Mouse (Mus musculus): ENCODE measurements around the gene Rsad1.

The Rsad1 gene

DNA sequence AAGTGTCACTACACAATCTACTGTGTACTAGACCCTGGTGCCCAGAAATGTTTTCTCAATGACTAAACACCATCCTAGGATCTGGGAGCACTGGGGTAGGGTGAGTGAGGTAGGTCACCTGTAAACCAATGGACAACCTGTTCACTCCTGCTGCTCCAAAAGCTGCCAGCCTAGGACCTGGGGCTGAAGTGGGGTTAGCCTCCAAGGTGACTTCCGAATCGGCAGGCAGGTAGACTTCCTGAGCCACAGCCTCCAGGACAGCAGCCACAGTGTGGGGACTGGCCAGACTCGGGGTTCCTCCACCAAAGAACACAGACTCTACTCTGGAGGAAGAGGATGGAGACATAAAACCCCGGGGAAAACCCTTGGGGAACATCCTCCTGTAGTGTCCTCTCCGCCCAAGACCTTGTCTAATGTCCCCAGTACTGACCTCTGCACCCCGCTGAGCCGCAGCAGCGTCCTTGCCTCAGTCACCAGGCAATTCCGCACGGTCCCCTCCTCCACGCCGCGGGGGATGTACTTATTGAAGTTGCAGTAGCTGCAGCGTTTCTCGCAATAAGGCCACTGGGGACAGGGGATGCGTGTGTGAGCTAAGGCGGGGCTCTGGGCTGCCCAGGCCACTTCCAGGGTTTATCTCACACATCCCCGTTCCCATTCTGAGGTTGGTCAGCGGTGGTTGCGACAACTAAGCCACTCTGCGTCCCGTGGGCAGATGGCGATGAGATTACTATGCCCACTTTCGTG, 842 bp downstream of the Rsad1 start:
- in situ Hi-C loops (cut with MboI, MseI) = no loop called here

DNA sequence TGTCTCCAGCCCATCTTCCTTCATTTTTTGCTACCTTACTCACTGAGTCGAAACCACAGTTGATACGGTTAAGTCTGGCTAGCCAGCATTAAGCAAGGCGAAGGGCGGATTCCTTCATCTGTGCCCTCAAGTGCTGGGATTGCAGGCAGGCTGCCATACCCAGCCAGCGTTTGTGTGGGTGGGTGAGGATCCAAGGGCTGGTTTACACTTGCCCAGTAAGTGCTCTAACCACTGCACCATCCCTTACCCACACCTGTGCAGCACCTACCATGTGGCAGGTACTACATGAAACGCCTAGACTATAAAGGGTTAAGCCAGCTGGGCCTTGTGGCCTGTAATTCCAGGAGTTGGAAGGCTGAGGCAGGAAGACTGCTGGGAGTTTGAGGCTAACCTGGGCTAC, 1.8 kb downstream of the Rsad1 start:
- in situ Hi-C loops (cut with MboI, MseI) = no loop called here

GRCm38 (mm10) chr11:94546381-94546780, 2.7 kb downstream of the Rsad1 start:
- in situ Hi-C loops (cut with MboI, MseI) = no loop called here

GRCm38 (mm10) chr11:94544422-94544821, 4.6 kb downstream of the Rsad1 start:
- in situ Hi-C loops (cut with MboI, MseI) = no loop called here

DNA sequence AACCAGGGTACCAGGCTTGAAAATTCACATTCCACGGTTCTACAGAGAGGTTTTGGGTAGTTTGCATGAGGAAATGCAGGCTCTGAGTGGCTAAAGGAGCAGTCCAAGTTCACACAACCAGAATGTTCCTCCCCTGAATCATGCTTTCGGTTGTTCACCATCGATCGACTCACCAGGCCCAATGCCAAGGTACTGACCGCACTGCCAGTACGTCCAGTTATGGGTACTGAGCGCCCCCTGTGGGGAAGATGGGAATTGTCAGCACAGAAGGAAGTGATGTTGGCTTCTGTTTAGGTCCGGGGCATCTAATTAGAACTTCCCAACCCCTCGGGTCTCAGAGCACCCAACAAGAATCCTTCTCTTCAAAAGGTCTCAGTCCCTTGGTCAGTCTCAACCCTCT, 5.1 kb downstream of the Rsad1 start:
- in situ Hi-C loops (cut with MboI, MseI) = no loop called here

- in situ Hi-C loops (cut with MboI, MseI) = no loop called here
Measured at GRCm38 (mm10) chr11:94543344-94543743, 5.7 kb downstream of the Rsad1 start.

GRCm38 (mm10) chr11:94542400-94542799, 6.7 kb downstream of the Rsad1 start:
- in situ Hi-C loops (cut with MboI, MseI) = no loop called here

- in situ Hi-C loops (cut with MboI, MseI) = no loop called here
Measured at GRCm38 (mm10) chr11:94539761-94540160, 9.3 kb downstream of the Rsad1 start.

GRCm38 (mm10) chr11:94538733-94539292, 10.2 kb downstream of the Rsad1 start:
- in situ Hi-C loops (cut with MboI, MseI) = no loop called here

DNA sequence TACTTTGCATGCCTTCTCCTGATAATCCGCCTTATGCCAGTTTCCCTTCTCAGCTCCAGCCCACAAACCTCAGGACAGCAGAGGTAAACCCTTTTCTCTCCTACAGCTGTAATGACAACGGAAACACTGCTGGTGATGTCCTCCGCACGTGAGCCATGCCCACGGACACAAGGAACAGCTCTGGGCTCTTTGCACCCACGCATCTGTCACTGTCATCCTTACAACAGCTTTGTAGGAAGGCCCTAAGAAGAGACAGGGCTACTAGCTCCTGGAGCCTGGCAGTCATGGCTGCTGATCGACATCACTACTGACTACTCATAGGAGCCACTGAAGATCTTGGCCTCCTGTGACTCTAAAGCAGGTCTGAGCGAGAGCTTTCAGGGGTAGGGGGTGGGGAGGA, 15.9 kb downstream of the Rsad1 start:
- in situ Hi-C loops (cut with MboI, MseI) = no loop called here

- in situ Hi-C loops (cut with MboI, MseI) = no loop called here
Measured at GRCm38 (mm10) chr11:94528879-94529278, 20.2 kb downstream of the Rsad1 start.

GRCm38 (mm10) chr11:94526171-94526879, 22.7 kb downstream of the Rsad1 start:
- in situ Hi-C loops (cut with MboI, MseI) = no loop called here

GRCm38 (mm10) chr11:94521219-94521843, 27.7 kb downstream of the Rsad1 start, which contains the start of gene Mycbpap:
Gene Mycbpap (minus strand): TSS chr11:94521742.
- in situ Hi-C loops (cut with MboI, MseI) = no loop called here

- in situ Hi-C loops (cut with MboI, MseI) = no loop called here
Measured at GRCm38 (mm10) chr11:94513452-94513851, 35.6 kb downstream of the Rsad1 start.

GRCm38 (mm10) chr11:94508976-94509375, 40.1 kb downstream of the Rsad1 start:
- in situ Hi-C loops (cut with MboI, MseI) = no loop called here

DNA sequence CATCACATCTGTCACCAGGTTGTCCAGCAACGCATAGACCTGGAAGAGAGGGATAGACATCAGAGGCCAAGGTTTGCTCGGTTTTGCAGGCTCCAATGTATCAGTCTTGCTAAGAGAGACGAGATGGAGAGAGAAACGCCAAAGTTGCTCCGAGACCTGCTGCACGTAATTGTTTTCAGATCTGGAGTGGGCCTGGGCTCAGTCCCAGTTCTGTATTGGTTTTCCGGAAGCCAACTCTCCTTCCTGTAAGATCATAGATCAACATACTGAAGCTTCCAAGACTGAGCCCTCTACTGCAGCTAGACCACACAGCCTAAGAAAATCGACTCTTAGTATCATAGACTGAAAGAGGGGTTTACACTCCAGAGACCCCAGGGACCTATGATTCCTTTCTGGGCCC, 47.6 kb downstream of the Rsad1 start:
- in situ Hi-C loops (cut with MboI, MseI) = no loop called here

DNA sequence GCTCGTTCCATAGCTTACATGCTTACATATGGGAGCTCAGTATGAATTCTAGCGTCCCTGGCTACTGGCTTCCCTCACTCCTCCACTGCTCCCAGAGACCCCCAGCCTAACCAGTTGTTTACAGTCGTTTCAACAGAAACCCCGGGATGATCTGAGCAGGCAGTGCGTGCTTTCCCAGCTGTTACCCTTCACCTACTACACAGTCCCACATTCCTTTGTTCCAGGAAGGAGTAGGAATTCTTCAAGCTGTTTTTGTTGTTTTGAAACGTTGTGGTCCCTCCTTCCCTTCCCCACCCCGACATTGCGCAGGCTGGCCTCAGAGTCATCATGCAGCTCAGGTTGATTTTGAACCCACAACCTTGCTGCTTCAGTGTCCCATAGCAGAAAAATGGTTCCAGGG, 48.7 kb downstream of the Rsad1 start:
- in situ Hi-C loops (cut with MboI, MseI) = no loop called here

DNA sequence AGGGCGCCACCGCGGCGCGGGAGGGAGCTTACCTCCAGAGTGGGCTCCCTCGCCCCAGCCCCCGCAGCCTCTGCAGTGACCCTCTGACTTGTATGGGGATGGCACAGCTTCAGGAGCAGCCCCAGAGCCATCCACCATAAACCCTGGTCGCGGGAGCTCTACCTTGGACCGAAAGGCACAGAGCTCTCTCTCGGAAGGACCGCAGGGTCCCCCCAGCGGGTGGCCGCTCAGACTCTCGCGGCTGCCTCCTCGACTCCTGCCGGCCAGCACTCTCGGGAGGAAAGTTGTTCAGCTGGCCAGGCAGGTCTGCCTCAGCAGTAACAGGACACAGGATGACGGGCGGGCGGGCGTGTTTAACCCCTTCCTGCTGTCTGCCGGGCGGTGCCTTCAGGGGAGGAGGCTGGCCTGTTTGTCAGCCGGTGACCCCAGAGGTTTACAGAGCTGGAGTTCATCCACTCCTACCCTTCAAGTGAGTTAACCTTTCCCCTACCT, 49.3 kb downstream of the Rsad1 start, which contains the start of gene Epn3:
Gene Epn3, minus strand, starts transcription at position 314 of the 492 bp plus-strand sequence.
- in situ Hi-C loops (cut with MboI, MseI) = loop anchor here (25.0 kb wide), 1 partner anchor 362 kb away; no protein-coding TSS in a partner anchor

GRCm38 (mm10) chr11:94499035-94499434, 50.0 kb downstream of the Rsad1 start:
- in situ Hi-C loops (cut with MboI, MseI) = loop anchor here (25.0 kb wide), 1 partner anchor 362 kb away; no protein-coding TSS in a partner anchor

DNA sequence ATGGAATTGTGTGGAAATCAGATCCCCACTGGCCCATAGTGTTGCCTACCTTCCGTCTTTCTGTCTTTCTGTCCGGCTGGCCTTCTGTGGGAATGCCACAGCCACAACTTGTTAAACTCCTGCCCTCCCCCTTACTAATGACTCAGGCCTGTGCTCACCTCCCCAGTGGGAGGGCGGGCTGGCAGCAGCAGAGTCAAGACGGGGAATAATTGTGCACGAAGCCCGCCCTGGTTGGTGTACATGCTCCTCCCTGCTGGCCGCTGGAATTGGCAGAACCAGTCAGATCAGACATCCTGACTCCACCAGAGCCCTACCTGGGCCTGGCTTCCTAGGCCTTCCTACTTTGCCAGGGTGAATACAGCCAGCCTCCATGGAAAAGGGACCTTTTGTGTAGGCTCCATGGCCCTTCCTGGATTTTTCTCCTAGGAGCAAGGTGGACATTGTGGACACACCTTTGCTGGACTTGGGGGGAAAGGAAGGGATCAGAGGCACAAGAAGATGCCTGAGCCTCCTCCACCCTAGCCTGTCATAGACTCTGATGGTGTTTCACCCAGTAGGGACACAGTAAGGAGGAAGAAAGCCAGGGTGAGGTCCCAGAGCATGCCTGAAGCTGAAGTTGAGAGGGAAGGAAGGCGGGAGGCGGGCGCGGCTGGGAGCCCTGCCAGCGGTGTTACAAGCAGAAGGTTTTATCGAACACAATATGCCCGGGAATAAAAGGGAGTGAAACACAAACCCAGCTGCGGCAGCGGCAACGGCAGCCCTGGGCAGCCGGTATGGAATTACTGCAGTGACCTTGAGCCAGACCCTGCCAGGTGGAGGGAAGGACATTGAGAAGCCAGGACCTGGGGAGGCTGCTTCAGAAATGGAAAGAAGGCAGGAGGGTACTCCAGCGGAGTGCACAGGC, 50.7 kb downstream of the Rsad1 start:
- in situ Hi-C loops (cut with MboI, MseI) = loop anchor here (25.0 kb wide), 1 partner anchor 361 kb away; no protein-coding TSS in a partner anchor

- in situ Hi-C loops (cut with MboI, MseI) = loop anchor here (25.0 kb wide), 1 partner anchor 358 kb away; no protein-coding TSS in a partner anchor
Measured at GRCm38 (mm10) chr11:94495415-94495814, 53.6 kb downstream of the Rsad1 start.
